Mouse (Mus musculus): Measurements from ENCODE around the gene Itga11. TPM values are rescaled to one million over a fixed set of nuclear protein-coding genes. Genes with fewer than 3 reads are reported as not detected.

Itga11 gene
- total RNA-seq, 4 experiments from 2014 or later: 2.2 to 3.1 (median 2.7) TPM

DNA sequence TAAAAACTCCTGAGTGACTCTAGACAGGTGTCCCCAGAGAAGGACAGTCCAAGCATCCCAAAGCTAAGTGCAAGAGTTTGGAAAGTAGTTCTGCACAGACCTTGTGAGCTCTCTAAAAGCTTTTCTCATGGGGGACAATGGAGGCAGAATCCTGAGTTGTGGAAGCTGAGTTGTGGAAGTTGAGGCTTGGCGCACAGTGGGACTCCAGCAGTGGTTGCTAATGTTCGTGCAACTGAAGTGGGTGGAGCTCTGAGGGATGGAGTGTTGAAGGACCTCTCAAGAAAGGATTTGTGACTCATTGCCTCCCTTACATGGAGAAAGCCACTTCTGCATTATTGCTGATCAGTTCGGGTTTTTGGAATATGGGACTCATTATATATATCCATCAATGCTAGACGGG, 1.8 kb downstream of the Itga11 start:
- no peak for DNase-seq (ENCODE audit: low spot score in 2 of 2)

DNA sequence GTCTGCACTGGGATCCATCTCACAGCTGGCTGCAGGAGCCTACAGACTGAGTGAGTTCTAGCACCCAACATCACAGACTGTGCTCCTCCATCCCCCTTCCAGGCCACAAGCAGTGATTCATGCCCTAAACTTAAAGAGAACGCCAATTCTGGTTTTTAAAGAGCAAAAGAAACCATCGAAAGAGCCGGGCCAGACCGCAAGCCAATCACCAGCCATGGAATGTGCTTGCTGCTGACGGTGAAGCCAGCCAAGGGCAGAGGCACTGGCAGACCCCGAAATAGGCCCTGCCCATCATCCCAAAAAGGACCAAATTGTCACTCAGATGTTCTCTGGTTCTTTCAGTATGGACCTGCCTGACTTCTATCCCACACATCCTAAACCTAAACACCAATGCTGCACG, 6.7 kb downstream of the Itga11 start:
- DNase-seq (ENCODE audit: low spot score in 2 of 2): no peak

DNA sequence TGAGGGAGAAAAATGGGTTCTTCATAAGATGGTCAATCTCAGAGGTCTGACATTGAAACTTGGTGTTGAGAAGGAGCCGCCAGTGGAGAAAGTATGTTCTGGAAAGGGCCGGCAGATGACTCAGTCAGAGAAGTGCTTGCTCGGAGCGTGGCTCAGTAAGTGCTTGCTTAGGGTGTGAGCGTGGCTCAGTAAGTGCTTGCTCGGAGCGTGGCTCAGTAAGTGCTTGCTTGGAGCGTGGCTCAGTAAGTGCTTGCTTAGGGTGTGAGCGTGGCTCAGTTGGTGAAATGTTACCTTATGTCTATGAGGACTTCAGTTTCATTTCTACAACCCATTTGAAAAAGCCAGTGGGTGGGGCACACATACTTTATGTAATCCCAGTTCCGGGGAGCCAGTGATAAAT, 12.1 kb downstream of the Itga11 start:
- no peak for DNase-seq (ENCODE audit: low spot score in 2 of 2)

DNA sequence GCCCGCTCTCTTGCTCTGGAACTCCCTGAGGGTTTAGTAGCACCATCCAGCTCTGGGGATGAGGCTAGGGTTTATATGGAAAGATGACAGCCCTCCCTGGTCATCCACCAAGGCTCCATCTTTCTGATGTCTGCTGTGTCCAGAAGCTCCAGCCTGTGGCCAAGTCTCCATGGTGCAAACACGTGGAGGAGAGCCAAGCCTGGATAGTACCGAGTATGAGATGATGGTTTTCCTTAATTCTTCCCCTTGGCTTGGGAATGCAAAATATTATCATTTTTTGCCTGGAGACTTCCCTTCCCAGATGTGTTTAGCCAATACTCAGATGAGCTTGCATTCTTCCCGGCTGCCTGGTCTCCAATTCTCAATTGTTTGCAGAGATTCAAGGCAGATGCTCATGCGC, 16.4 kb downstream of the Itga11 start:
- no peak for DNase-seq (ENCODE audit: low spot score in 2 of 2)

DNA sequence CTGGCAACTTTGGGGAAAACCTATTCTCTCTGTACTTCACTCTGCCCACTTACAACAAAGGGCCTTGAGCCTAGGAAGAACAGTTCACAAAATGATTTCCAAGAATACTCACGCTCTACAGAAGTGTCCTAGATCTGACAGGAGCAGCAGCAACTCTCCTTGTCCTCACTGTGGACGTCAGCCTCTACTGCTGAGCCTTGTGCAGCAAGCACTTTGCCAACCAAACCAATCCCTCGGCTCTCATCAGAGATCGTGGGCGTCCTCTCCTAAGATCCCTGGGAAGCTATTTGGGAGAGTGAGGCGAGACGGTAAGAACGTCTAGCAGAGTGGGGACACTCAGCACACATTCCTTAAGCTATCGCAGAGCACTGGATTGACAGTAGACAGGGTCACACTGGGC, 17.6 kb downstream of the Itga11 start:
- DNase-seq (ENCODE audit: low spot score in 2 of 2): no peak

DNA sequence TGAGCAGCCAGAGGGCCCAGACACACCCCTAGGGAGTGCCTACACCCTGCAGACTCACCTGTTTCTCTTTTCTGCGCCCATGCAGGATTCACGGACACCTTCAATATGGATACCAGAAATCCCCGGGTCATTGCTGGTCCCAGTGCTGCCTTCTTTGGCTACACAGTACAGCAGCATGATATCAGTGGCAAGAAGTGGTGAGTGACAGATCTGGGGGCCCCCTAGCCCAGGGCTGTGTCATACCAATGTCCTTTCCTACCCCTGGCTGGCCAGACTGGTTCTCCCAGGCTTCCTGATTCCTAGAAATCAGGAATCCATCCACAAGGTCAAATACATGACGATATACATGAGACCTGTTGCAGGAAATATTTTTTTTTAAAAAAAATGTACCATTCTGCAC, 19.2 kb downstream of the Itga11 start:
- no peak for DNase-seq (ENCODE audit: low spot score in 2 of 2)

DNA sequence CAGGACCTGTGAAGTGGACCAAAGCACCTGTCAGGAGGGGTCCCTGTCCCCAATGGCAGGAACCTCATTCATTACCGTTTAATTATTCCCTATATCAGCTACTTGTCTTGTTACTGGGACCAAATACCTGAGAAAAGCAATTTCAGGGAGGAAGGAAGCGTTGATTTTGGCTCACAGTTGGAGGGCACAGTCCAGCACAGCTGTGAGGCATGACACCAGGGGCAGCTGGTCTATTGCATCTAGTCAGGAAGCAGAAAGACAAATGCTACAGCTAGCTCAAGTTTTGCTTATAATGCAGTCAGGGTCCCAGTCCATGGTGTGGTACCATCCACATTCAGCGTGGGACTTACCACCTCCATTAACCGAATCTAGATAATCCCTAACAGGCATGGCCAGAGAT, 29.6 kb downstream of the Itga11 start:
- no peak for DNase-seq (ENCODE audit: low spot score in 2 of 2)

DNA sequence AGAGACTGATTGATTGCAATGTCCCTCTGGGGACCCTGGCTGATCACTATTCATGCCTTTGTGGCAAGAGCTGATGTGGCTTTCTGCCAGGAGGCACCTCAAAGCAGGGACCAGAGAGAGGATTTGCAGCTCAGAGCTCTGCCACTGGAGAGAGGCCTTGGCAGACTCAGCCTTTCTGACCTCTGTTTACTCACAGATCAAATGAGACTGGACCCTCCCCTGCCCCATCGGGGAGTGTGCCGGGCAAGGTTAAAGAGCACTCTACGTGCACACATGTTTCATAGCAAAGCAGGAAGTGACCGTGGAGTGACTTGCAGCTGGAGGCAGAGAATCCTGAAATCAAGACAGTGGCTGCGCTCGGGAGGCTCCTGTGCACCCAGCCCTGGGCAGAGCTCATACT, 30.2 kb downstream of the Itga11 start:
- no peak for DNase-seq (ENCODE audit: low spot score in 2 of 2)

DNA sequence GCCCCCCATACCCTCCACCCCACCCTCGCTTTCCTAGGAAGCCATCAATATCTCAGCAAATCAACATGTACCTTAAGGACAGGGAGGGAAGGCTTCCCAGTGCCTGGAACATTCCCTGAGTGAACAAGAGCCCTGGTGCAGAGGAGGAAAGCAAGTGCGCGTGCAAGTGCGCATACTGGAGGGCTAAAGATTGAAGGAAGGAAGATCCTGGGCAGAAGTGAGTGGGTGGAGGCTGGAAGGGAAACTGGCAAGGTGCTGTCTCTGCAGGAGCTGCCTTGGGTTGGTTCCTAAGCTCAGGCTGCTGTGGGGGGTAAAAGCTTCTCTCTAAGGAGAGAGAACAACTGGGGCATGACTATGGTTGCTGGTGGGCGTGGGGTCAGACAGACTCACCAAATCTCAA, 32.4 kb downstream of the Itga11 start:
- DNase-seq (ENCODE audit: low spot score in 2 of 2): peak in 1 of 2 experiments; percentile 50

DNA sequence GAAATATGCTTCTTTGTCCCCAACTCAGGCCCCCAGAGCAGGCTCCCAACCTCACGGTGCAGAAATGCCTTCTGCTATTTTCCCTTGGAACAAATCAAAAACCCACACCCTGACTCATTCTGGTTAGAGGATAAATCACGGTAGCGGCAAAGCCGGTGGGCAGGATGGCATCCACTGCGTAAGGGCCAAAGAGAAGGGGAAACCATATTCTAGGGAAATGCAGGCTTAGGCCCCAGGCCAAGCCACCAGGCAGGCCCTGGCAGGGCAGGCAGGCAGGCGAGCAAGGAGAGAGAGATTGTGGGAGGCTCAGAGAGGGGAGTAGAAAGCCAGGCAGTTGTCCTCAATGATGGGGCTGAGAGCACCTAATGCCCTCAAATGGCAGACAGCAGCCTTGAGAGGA, 34.7 kb downstream of the Itga11 start:
- no peak for DNase-seq (ENCODE audit: low spot score in 2 of 2)

DNA sequence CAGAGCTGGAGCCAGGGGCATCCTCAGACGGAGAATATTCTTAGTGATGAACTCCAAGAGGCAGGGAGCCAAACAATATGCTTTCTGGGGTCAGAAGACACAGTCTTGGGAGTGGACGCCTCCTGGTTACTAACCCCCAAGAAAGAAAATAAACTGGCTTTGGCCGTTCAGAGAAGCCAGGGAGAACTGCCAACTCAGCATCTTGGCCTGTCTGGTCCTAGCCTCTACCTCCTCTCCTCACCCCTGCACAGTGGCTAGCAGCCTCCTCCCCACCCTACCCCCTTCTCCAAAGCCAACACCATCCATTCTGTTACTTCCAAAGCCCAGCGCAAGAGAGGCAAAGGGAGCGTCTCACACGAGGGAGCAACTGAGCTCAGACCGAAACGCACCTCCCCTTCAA, 35.4 kb downstream of the Itga11 start:
- no peak for DNase-seq (ENCODE audit: low spot score in 2 of 2)

DNA sequence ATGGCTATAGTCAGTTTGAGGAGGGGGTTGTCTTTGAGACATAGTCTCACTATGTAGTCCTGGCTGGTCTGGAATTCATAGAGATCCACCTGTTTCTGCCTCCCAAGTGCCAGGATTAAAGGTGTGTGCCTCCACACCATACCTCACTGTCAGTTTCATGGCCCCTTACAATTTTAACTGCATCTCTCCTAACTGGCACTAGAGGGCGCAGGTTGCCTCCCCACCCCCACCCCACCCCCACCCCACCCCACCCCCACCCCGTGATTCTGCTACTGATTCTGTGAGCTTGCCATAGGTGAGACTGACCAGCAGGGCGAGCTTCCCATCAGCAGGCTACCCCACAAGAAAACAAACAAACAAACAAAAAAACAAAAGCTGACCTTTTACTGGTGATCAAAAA, 36.7 kb downstream of the Itga11 start:
- DNase-seq (ENCODE audit: low spot score in 2 of 2): no peak

DNA sequence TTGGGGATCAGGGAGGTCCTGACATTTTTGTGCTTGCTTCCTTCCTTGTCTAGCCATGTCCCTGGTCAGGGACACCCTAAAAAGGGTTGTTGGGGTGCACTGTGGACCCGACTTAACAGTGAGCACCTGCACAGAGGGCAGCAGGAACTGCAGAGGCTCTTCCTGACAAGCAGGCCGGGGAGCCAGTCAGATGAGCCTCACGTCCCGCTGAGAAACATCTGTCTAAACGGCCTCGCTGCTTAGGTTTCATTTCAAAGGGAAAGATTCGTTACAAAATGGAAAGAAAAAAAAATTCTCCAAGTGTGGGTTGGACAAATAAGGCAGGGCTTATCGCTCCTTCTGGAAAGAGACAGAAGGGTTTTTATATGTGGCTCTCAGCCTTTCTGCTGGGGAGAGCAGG, 40.4 kb downstream of the Itga11 start:
- no peak for DNase-seq (ENCODE audit: low spot score in 2 of 2)

DNA sequence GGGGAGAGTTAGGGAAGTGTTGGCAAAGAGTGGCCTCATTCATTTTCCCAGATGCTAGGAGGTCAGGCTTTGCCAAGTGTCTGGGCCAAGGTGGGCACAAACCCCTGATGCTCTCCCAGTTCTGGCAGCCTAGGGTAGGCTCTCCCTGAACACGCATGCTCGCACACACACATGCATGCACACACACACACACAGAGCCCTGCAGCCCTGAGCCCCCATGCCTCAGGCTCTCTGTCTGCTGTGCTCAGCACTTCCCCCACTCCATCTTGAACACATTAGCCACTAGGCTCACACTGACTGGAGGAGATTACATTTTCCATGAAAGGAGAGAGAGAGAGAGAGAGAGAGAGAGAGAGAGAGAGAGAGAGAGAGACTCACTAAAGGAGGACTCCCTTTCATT, 44.2 kb downstream of the Itga11 start:
- DNase-seq (ENCODE audit: low spot score in 2 of 2): no peak

DNA sequence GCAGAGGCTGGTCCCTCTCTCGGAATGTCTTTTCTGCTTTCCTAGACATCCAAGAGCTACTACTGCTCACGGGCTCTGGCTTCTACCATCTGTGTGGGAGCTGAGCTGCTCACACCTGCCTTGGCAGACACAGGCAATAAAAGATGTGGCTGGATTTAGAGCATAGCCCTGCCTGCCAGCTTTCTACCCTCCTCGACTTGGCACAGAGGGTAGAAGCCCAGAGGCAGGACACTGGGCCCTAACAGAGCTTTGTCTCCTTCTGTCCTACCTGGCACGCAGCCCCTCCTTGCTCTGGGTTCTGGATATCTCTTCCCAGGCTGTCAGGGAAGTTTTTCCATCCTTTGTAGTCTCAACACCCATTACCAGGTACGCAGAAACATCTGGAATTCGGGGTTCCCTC, 45.1 kb downstream of the Itga11 start:
- peak in 1 of 2 experiments; percentile 73 for DNase-seq (ENCODE audit: low spot score in 2 of 2)

DNA sequence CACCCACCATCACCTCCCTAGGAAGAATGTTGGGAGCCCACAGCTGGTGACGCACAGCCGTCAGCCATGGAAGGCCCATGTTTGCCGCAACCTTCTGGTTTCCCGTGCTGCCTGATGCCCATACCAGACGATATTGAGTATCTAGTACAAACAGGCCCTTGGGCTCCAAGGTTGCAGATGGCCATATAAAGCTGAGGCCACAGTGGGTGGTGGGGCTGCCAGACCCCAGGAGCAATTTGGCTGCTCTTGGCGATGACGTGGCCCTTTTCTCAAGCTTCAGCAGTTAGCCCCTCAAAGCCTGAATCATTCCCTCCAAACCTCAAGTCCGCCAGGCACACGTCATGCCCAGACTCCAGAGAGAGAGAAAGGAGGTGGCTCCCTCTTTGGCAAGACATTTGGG, 46.5 kb downstream of the Itga11 start:
- no peak for DNase-seq (ENCODE audit: low spot score in 2 of 2)

DNA sequence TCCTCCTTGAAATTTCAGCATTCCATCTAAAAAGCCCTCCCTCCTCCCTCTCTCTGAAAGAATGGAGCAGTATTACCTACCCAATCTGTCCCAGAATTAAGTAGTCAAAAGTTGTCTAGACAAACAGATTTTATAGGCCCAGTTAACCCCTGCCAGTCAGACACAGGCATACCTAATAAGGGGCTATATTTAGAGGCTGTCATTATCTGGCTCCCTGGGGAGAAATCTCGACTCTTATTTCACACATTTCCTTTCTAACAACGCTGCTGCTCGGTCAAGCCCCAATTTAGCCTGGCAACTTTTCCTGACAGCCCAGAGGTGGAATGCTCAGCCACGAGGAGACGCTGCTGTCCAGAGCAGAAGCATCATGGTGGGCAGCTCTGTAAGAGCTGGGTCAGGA, 47.6 kb downstream of the Itga11 start:
- no peak for DNase-seq (ENCODE audit: low spot score in 2 of 2)

DNA sequence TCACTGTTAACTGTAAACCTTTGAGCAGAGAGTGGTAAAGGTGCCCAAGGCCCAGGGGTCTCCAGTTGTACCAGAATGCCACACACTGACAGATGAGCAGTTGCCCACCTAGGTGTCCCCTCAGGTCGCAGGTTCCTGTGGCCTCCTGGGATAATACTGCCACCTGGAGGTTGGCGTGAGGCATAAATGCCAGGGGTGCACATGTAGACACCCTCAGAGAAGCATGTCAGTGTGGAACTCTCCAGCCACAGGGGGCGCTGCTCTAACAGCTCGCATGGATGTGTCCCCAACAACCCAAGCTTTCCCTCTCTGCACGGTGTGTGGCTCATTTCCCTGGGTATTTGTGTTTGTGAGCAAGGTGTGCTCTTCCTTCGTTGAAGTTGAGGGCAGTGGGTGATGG, 48.8 kb downstream of the Itga11 start:
- DNase-seq (ENCODE audit: low spot score in 2 of 2): no peak

DNA sequence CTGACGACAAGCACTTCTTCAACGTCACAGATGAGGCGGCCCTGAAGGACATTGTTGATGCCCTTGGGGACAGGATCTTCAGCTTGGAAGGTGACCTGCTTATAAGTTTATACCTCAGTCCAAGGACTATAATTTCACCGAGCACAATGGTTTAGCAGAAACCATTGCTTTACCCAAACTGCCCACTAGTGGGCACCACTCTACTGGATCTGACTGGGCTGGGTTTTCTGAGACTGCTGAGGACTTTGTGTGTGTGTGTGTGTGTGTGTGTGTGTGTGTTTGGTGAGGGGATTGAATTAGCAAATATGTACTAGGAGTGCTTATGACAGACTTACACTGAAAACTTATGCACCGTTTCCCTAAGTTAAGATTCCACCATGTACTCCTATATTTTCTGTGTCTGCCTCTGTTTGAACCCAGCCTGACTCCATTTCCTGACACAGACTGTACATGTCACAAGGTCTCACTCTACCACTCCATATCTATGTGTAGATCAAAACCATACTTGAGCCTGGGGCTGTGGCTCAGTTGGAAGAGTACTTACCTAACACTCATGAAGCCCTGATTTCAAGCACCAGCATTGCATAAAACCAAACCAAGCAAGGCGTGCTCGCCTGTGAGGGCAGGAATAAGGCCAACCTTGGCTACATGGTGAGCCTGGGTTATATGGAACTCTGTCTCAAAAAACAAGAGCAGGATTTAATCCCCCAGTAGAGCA, 67.1 kb downstream of the Itga11 start:
- DNase-seq (ENCODE audit: low spot score in 2 of 2): no peak

DNA sequence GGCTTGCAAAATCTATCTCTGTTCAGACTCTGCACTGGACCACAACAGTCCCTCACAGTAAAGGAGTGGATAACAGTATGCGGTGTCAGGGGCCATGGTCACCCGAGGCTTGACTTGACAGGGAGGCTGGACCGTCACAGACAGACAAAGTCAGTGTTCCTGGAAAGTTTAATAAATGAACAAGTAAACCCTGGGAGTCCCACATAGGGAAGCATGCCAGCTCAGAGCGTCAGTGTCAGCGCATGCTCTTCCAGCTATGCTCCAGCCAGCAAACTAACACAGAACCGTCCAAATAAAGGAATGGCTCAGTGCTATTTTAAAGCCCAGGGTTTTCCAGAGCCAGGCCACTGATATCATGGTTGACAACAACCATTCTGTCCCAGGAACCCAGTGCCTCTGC, 69.0 kb downstream of the Itga11 start:
- no peak for DNase-seq (ENCODE audit: low spot score in 2 of 2)

DNA sequence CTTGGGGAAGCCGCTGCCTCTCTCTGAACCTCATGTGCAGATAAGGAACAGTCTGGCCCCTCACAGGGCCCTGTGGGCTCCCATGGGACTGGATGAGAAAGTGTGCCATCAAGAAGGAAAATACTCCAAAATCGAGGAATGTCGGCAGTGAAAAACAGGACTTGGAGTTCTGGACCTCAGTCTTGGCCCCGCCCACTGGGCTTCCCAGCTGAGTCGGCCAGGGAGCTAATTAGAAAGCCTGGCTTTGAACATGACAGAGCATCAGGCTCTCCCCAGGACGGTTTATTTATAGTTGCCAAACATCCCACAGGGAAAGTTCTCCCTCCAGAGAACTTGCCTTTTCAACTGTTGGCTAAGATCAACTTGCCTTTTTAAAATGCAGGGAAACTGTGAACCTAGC, 72.0 kb downstream of the Itga11 start:
- DNase-seq (ENCODE audit: low spot score in 2 of 2): no peak

DNA sequence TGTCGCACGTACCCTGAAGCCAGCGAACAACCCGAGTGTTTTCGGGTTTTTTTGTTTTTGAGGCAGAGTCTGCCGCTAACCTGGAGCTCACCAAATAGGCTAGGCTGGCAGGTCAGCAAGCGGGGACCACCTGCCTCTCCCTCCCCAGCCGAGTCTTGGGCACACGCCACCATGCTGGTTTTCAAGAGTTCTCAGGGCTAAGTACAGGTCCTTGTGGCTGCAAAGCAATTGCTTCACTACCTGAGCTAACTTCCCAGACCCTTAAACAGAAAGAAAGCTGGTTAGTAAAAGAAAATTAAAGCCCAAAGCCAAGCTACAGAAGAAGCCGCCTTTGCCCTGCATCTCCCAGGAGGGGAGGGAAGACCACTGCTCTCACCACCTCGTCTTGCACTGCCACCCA, 72.8 kb downstream of the Itga11 start:
- no peak for DNase-seq (ENCODE audit: low spot score in 2 of 2)

DNA sequence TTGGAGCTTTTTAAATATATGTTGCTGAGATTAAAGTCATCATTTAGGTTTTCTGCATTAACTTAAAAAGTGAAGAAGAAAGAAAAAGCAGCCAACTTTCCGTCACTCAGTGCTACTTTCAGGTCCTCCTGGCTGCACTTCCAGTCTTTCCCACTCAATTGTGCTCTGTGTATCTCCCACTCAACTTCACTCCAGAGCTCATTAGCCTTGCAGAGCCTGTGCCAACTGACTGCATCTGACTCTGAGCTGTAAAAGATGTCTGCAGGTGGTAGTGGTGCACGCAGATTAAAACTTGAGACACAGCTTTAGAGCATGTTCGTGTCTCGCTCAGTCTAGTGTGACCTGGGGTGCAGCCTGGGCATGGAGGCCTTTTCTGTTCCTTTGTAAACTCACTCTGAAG, 80.7 kb downstream of the Itga11 start:
- DNase-seq (ENCODE audit: low spot score in 2 of 2): peak in 1 of 2 experiments; percentile 84

DNA sequence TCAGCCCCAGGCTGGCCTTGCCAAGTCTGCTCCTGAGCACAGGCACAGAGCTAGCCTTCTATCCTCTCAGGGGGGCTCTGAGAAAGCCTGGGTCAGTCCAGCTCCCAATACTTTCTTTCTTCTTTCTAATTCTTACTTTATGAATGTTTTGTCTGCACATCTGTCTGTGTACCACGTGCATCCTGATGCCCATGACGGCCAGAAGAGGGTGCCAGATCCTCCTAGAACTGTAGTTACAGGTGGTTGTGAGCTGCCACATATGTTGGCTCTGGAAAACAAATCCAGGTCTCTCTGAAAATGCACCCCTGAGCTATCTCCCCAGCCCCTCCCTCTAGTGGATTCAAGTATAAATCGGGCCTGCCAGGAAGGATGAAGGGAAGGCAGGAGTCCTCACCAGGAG, 82.0 kb downstream of the Itga11 start:
- DNase-seq (ENCODE audit: low spot score in 2 of 2): no peak

All from left cerebral cortex, adult 8-10 months (tissue).